Mouse (Mus musculus) brain, adult 2 months (tissue): ENCODE data around the gene Acot11.
"Not testable (repeated sequence)": the region's sequence is repeated elsewhere in the genome, so short reads cannot be mapped to it uniquely, and the experiment has no call there.

Experiments
- DNase-seq: peaks from one replicate; pipeline ENCODE4 v3.0.0; 2011; ENCODE audit warnings: low read depth, low spot score

Gene Acot11

DNA sequence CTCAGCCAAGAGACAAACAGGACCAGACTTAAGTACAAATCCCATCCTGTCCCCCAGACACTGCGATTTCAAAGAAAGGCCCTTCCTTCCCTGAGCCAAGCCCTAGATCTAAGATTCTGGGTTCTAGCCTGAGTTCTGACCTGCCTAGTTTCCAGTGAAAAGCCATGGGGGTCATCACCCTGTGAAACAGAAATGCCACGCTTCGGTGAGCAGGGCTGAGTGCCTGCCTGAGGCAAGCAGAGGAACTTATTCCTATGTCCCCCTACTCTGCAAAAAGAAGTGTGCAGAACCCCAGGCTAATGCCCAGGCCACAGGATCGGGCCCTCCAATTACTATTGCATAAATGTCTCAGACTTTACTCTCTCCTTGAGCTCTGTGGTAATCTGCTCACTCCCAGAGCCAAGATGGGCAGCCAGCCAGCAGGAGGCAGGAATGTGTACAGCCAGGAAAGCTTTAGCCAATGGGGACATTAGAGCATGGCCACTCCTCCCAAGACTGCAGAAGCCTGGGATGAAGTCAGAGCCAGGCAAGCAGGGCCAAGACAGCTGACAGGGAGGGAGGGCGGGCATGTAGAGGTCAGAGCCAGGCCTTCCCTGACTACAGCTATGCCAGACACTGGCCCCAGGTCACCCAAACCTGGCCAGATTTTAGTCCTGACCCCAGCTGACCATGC, 26.5 kb downstream of the Acot11 start:
- peak; percentile 98 for DNase-seq

DNA sequence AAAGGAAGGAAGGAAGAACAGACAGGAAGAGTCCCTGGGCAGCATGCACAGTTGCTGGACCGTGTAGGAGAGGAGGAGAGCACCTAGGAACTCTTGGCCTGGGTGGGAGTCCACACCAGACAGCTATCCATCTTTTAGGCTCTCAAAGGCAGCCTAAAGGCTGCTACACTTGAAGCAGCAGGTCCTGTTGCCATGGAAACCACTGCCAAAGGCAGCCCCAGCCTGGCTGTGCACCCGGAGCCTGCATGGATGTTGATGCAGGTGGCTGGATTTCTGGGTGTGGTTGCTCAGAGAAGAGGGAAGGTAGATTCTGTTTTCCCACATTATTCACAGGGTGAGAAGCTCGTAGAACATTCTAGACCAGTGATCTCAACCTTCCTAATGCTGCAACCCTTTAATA, 27.8 kb downstream of the Acot11 start:
- peak; percentile 91 for DNase-seq

DNA sequence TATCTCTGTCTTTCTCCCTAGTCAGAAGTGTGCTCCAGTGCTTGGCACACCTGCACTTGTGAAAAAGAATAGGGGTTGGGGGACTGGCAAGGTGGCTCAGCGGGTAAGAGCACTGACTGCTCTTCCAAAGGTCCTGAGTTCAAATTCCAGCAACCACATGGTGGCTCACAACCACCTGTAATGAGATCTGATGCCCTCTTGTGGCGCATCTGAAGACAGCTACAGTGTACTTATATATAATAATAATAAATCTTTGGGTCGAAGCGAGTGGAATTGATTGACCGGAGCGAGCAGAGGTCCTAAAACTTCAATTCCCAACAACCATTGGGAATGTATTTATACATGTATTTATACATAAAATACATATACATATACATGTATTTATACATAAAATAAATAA, 29.0 kb downstream of the Acot11 start:
- not testable (repeated sequence) for DNase-seq

DNA sequence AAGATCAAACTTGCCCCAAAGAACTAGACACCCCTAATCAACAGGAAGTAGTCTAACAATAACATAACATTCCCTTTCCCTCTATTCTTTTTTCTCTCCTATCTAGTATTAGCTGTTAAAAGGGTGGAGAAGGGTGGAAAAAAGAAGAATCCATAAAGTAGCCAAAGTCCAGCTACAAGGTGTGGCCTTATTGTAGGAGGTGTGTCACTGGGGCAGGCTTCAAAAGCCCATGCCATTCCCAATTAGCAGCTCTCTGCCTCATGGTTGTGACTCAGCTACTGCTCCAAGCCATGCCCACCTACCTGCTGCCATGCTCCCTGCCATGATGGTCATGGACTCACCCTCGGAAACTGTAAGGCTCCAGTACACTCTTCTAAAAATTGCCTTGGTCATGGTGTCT, 32.2 kb downstream of the Acot11 start:
- DNase-seq: no peak

GRCm38 (mm10) chr4:106769306-106769705, 35.5 kb downstream of the Acot11 start:
- no peak for DNase-seq

- DNase-seq: no peak
Observed at GRCm38 (mm10) chr4:106764166-106764565, 40.6 kb downstream of the Acot11 start.

GRCm38 (mm10) chr4:106751726-106752125, 53.1 kb downstream of the Acot11 start:
- DNase-seq: no peak

DNA sequence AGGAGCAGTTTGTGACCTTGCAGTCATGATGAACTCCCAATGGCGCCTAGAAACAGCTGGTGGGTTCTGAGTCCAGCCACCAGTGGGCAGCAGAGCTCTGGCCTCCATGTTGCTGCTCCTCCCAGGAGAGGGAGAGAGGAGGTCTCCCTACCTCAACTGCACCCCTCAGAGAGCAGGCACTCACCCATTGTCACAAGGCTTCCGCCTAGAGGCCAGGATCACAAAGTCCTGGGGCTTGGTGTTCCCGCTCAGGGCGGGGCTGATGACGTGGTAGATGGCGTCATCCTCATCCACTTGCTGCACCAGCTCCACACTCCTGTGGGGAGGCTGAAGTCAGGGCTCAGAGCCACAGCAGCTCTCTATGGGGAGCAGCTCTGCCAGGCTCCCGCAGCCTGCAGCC, 55.1 kb downstream of the Acot11 start:
- DNase-seq: peak; percentile 95

- DNase-seq: peak; percentile 21
Observed at GRCm38 (mm10) chr4:106747001-106747580, 57.7 kb downstream of the Acot11 start.

DNA sequence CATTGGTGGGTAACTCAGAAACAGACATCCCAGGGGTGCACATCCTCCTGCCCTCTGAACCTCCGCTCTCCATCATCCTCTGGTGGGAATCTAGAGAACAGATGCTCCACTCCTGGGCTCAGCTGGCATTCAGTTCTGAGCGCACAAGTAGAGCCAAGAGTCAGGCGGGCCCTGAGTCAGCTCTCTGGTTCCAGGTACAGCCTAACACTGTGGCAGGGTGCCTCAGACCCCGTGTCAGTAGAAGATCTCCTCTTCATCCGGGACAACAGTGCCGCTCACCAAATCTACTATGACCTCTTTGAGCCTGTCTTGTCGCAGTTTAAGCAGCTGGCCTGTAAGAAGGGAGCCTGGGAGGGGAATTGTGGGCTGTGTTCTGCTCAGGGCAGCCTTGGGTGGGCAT, 58.9 kb downstream of the Acot11 start:
- peak; percentile 51 for DNase-seq

- DNase-seq: no peak
Observed at GRCm38 (mm10) chr4:106737904-106738303, 66.9 kb downstream of the Acot11 start.

DNA sequence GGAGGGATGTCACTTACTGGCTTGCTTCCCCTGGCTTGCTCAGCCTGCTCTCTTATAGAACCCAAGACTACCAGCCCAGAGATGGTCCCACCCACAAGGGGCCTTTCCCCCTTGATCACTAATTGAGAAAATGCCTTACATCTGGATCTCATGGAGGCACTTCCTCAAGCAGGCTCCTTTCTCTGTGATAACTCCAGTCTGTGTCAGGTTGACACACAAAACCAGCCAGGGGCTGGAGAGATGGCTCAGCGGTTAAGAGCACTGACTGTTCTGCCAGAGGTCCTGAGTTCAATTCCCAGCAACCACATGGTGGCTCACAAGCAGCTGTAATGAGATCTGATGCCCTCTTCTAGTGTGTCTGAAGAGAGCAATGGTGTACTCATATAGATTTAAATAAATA, 67.9 kb downstream of the Acot11 start:
- not testable (repeated sequence) for DNase-seq

GRCm38 (mm10) chr4:106733636-106734035, 71.2 kb downstream of the Acot11 start, which contains the start of gene Fam151a:
Gene Fam151a (plus strand): TSS chr4:106733889.
- no peak for DNase-seq

DNA sequence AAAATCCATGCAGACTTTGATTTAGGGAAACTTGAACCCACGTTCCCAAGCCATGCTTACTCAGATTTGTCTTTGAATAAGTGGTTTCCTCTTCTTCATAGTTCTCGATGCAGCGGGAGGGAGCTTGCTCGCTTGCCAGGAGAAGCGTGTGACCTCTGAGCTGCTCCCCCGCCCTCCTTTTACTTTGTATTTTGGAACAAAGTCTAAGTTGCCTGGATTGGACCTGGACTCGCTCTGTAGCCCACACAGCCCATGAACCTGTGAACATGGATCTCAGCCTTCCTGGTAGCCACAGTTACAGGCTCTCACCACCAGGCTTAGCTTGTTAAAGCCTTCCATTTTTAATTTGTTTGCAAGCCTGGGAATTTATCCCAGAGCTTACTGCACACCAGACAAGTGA, 74.0 kb downstream of the Acot11 start, which contains the start of gene Mroh7:
Gene Mroh7, minus strand, starts transcription at position 112 of the 400 bp plus-strand sequence.
- no peak for DNase-seq

GRCm38 (mm10) chr4:106720631-106721030, 84.2 kb downstream of the Acot11 start:
- peak; percentile 52 for DNase-seq

GRCm38 (mm10) chr4:106713622-106714021, 91.2 kb downstream of the Acot11 start:
- DNase-seq: no peak

GRCm38 (mm10) chr4:106708408-106708807, 96.4 kb downstream of the Acot11 start:
- peak; percentile 86 for DNase-seq

DNA sequence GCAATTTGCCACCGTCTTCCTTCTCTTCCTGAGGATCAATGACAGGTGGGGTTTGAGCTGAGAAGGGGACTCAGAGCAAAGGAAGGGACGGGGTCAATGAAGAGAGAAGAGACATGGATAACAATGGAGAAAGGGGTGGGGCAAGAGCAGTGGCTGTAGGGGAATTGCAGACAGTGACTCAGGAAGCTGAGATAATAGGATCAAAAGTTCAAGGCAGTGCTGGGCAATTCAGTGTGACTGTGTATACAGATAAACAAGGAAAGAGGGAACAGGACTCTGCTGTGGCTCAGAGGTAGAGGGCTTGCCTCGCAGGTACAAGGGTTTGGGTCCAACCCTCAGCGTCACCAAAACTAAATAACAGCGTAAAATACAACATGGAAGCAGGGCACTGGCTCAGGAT, 96.8 kb downstream of the Acot11 start:
- DNase-seq: no peak

DNA sequence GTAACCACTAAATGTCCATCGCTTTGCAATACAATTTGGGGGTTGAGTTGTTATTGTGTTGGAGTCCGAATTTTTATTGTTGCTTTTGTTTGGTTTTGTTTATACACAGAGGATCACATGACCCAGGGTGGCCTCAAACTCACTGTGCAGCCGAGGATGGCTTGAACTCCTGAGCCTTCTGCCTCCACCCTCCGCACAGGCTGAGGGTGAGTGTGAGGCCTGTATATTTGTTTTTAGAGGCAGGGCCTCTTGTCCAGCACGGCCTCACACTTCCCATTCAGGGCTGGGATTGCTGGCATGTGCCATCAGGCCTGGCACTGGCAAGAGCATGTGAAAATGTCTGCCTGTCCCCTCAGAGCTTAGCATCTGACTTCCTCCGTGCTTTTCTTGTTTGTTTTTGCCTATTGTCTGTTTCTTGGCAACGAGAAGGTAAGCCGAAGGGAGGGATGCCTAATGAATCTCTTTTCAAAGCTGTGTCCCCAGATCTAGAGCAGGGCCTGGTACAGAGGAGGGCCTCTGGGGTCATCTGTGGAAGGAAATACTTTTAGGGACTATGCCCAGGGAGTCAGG, 99.6 kb downstream of the Acot11 start:
- DNase-seq: peak; percentile 22

GRCm38 (mm10) chr4:106704416-106704815, 100.4 kb downstream of the Acot11 start:
- peak; percentile 87 for DNase-seq

- no peak for DNase-seq
Observed at GRCm38 (mm10) chr4:106703956-106704355, 100.8 kb downstream of the Acot11 start.

- peak; percentile 71 for DNase-seq
Observed at GRCm38 (mm10) chr4:106700798-106701197, 104.0 kb downstream of the Acot11 start.

GRCm38 (mm10) chr4:106699989-106700388, 104.8 kb downstream of the Acot11 start:
- DNase-seq: peak; percentile 74
